Mouse (Mus musculus) E14TG2a.4 (cell line): ENCODE data around the gene Schip1.

Experiments
- H3K27me3 ChIP-seq: 2 replicates; pipeline ENCODE4 v1.6.1; 2014; ENCODE audit warnings: low read length, control low read depth; ENCODE audit not compliant: insufficient read depth
- H3K36me3 ChIP-seq: 2 replicates; pipeline ENCODE4 v1.6.1; 2014; ENCODE audit warnings: low read length, control low read depth; ENCODE audit not compliant: insufficient read depth
- H3K4me1 ChIP-seq: replicated peaks from 2 replicates; pipeline ENCODE4 v1.6.1; 2014; ENCODE audit warnings: low read depth, low read length, control low read depth
- H3K4me3 ChIP-seq: replicated peaks from 2 replicates; pipeline ENCODE4 v1.5.1; 2014; ENCODE audit warnings: mild to moderate bottlenecking, low read length
- H3K9me3 ChIP-seq: 2 replicates; pipeline ENCODE4 v1.6.1; 2014; ENCODE audit warnings: low read length, control low read depth
- CTCF ChIP-seq: conservative IDR thresholded peaks from 2 replicates; pipeline ENCODE4 v1.5.1; 2014; ENCODE audit warnings: low read length
- NANOG ChIP-seq: IDR thresholded peaks from 2 replicates; pipeline ENCODE4 v1.6.1; 2014; ENCODE audit warnings: borderline replicate concordance, low read length, mixed read lengths
- POU5F1 ChIP-seq: IDR thresholded peaks from 2 replicates; pipeline ENCODE4 v1.6.1; 2014; ENCODE audit warnings: low read length, borderline replicate concordance

Schip1 gene

GRCm38 (mm10) chr3:68491516-68491915 is 426.9 kb downstream of the Schip1 start:
- Histone ChIP-seq H3K4me1 (peaks cover 57% of the 10 kb centered on the region), H3K4me3 (peak overlapping the region; percentile 96), H3K9me3 (no peaks in the 10 kb centered on the region), H3K27me3 (no peaks in the 10 kb centered on the region), H3K36me3 (peaks cover 13% of the 10 kb centered on the region)
- TF ChIP-seq NANOG = no peak
- no peak for TF ChIP-seq CTCF
- no peak for TF ChIP-seq POU5F1

GRCm38 (mm10) chr3:68492066-68492465 is 427.5 kb downstream of the Schip1 start:
- Histone ChIP-seq H3K36me3 (peaks cover 18% of the 10 kb centered on the region), H3K27me3 (no peaks in the 10 kb centered on the region), H3K4me3 (peak overlapping the region; percentile 96), H3K9me3 (no peaks in the 10 kb centered on the region), H3K4me1 (peaks cover 63% of the 10 kb centered on the region)
- TF ChIP-seq NANOG = no peak
- TF ChIP-seq CTCF = no peak
- no peak for TF ChIP-seq POU5F1

- H3K27me3 ChIP-seq = no peaks in the 10 kb centered on the region
- no peak for TF ChIP-seq NANOG
- no peak for TF ChIP-seq CTCF
- TF ChIP-seq POU5F1 = no peak
- H3K4me3 ChIP-seq = peak overlapping the region; percentile 96
- peaks cover 64% of the 10 kb centered on the region for H3K4me1 ChIP-seq
- H3K36me3 ChIP-seq = peaks cover 22% of the 10 kb centered on the region
- no peaks in the 10 kb centered on the region for H3K9me3 ChIP-seq
Observed at GRCm38 (mm10) chr3:68492513-68492912, 427.9 kb downstream of the Schip1 start.

- no peaks in the 10 kb centered on the region for H3K9me3 ChIP-seq
- peaks cover 64% of the 10 kb centered on the region for H3K4me1 ChIP-seq
- peaks cover 28% of the 10 kb centered on the region for H3K36me3 ChIP-seq
- H3K4me3 ChIP-seq = peak overlapping the region; percentile 96
- TF ChIP-seq NANOG (no peak), POU5F1 (no peak), CTCF (no peak)
- H3K27me3 ChIP-seq = no peaks in the 10 kb centered on the region
Observed at GRCm38 (mm10) chr3:68493170-68493585, 428.6 kb downstream of the Schip1 start.

GRCm38 (mm10) chr3:68493586-68494295 is 429.1 kb downstream of the Schip1 start:
- peak overlapping the region; percentile 96 for H3K4me3 ChIP-seq
- no peaks in the 10 kb centered on the region for H3K9me3 ChIP-seq
- TF ChIP-seq NANOG (no peak), POU5F1 (no peak)
- H3K36me3 ChIP-seq = peaks cover 34% of the 10 kb centered on the region
- H3K27me3 ChIP-seq = no peaks in the 10 kb centered on the region
- H3K4me1 ChIP-seq = peaks cover 64% of the 10 kb centered on the region

- peaks cover 41% of the 10 kb centered on the region for H3K36me3 ChIP-seq
- peak overlapping the region; percentile 96 for H3K4me3 ChIP-seq
- H3K4me1 ChIP-seq = peaks cover 64% of the 10 kb centered on the region
- H3K9me3 ChIP-seq = no peaks in the 10 kb centered on the region
- TF ChIP-seq CTCF (no peak), NANOG (no peak), POU5F1 (no peak)
- no peaks in the 10 kb centered on the region for H3K27me3 ChIP-seq
Observed at GRCm38 (mm10) chr3:68494296-68495095, 429.9 kb downstream of the Schip1 start.

GRCm38 (mm10) chr3:68495096-68495735 is 430.6 kb downstream of the Schip1 start:
- Histone ChIP-seq H3K27me3 (no peaks in the 10 kb centered on the region), H3K9me3 (no peaks in the 10 kb centered on the region), H3K4me1 (peaks cover 61% of the 10 kb centered on the region), H3K36me3 (peaks cover 46% of the 10 kb centered on the region), H3K4me3 (peak overlapping the region; percentile 96)
- TF ChIP-seq NANOG = no peak
- no peak for TF ChIP-seq POU5F1
- TF ChIP-seq CTCF = no peak

- TF ChIP-seq POU5F1 (no peak), CTCF (no peak), NANOG (no peak)
- Histone ChIP-seq H3K4me3 (peak overlapping the region; percentile 96), H3K9me3 (no peaks in the 10 kb centered on the region), H3K27me3 (no peaks in the 10 kb centered on the region), H3K4me1 (peaks cover 59% of the 10 kb centered on the region), H3K36me3 (peaks cover 51% of the 10 kb centered on the region)
Observed at GRCm38 (mm10) chr3:68495736-68496242, 431.2 kb downstream of the Schip1 start.
